ENCODE assay signal across 8 mouse cellular contexts in the genomic region with DNA sequence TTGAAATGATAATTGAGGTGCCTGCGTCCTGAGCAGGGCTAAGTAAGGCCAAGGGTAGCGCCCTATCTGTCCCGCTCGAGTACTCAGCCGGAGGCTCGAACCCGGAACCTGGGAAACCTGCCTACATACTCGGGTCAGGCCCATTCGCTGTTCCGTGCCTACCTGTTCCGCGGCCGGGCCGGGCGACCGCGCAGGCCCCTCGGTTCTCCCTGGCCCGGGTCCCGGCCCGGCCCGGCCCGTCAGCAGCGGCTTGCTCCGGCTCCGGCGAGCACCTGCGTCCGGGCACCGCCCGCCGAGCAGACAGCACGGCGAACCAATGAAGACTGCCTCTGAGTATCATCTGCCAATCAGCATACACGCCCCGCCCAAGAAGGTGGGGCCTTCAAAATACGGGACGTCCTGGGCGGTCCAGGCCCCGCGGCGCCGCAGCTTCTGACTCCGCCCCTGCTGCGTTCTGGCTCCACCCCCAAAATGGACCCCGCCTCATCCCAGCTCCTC. TPM values are rescaled to one million over a fixed set of nuclear protein-coding genes. Genes with fewer than 3 reads are reported as not detected.
DNase-seq lines count a peak whose midpoint lies in the region; ATAC-seq lines count a peak whose summit lies in the region.

A gene (minus strand): TSS at position 287 of the 498 bp plus-strand sequence.

- peak; percentile 99 for DNase-seq in NIH3T3 (ENCODE audit: low read depth)
- peak; percentile 97 to 98 for DNase-seq in cerebellum, postnatal 10 days
- peak; percentile 95 to 96 for DNase-seq in frontal cortex, postnatal 10 days (ENCODE audit: low spot score in 2 of 2)
- DNase-seq in layer of hippocampus, postnatal 14 days (ENCODE audit: low spot score in 2 of 2): peak; percentile 96 to 98
- peak; percentile 99 for DNase-seq in lung, postnatal 14 days
- DNase-seq in retina, adult 2 months (ENCODE audit: low read depth, low spot score): peak; percentile 91
- DNase-seq in thymus, postnatal 36 days: peak; percentile 97

- H3K9me3 ChIP-seq in hindbrain, embryonic 12.5 days (replicated peaks): no peaks in the 10 kb centered on the region

- no peak within 1 kb of the TSS for H3K27ac ChIP-seq in hindbrain, embryonic 12.5 days

- H3K4me2 ChIP-seq in hindbrain, embryonic 12.5 days (replicated peaks): peak within 1 kb of the TSS; percentile 72

- peaks cover 3% of the 10 kb centered on the region; the same call in 1 of the 2 replicates for H3K4me1 ChIP-seq in hindbrain, embryonic 12.5 days

- H3K27me3 ChIP-seq in hindbrain, embryonic 12.5 days: no peaks in the 10 kb centered on the region

- WGBS in hindbrain, embryonic 12.5 days: under 1% methylated on average over 44 of the region's 46 CpGs

- peak; percentile 99 for ATAC-seq in hindbrain, embryonic 12.5 days (ENCODE audit: low FRiP score)

- H3K9ac ChIP-seq in hindbrain, embryonic 12.5 days: peak within 1 kb of the TSS; percentile 80

- no peaks in the 10 kb centered on the region for H3K36me3 ChIP-seq in hindbrain, embryonic 12.5 days

- H3K4me3 ChIP-seq in hindbrain, embryonic 12.5 days: peak within 1 kb of the TSS; percentile 87

RNA-seq across cellular contexts. Expression of the gene that starts here (rescaled TPM):
- polyA plus RNA-seq in hindbrain, embryonic 12.5 days (2016; fragmentation: Nextera tagmentation; extraction: Ambion mirVana): 53.4 and 54.6 TPM in 2 replicates
- total RNA-seq in layer of hippocampus, postnatal 14 days (2021): 10 to 100 TPM; 84.7 to 89.0 TPM
